Mouse (Mus musculus) cerebellum, postnatal 14 days (tissue): ENCODE data around the gene Rapgef5.

Experiments used
- DNase-seq, 2 experiments: peaks; one replicate each; pipeline ENCODE4 v3.0.0; 2021; ENCODE audit warnings: mixed read lengths in 2 of 2

The Rapgef5 gene

GRCm38 (mm10) chr12:117533176-117534086 is 17.2 kb downstream of the Rapgef5 start:
- DNase-seq: peak; percentile 40 to 60

GRCm38 (mm10) chr12:117534087-117534751 is 17.9 kb downstream of the Rapgef5 start:
- peak; percentile 12 to 24 for DNase-seq

- DNase-seq: no peak
These were observed 24.1 kb downstream of the Rapgef5 start for GRCm38 (mm10) chr12:117540352-117540751.

DNA sequence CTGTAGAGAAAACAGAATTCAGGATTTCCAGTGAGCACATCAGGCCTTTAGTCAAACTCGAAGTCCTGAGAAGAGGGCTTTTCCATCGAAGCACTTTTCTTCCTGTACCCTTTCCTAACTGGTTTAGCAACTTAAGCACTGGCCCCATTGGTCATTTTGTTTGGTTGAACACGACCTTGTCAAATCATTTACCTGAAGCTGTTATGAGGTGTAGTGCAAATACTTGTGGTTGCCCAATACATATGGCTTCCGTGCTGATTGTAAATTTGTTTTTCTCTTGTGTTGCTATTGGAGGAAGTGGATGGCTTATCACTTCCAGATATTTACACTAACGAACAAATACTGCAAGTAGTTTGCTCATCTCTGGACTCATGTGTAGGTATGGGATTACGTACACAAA is 29.0 kb downstream of the Rapgef5 start:
- DNase-seq: no peak

DNA sequence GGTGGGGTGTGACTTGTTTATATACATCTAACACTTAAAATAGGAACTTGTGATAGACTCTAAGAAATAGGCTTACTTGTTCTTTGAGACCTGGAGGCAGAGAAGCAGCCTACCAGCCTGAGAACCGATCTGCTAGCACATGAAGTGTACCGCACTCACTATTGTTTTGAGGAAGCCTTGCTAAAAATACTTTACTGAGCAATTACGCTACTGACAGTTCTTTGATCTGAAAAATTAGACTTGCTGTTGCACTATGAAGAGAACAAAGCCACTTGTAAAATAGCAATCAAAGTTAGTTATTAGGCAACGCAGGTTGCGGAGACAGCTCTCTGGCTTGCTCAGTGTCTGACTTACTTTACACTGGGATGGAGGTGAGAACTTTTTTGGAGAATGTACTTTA is 37.1 kb downstream of the Rapgef5 start:
- no peak for DNase-seq

- no peak for DNase-seq
These were observed 38.4 kb downstream of the Rapgef5 start for GRCm38 (mm10) chr12:117554612-117555063.

GRCm38 (mm10) chr12:117560450-117560849 is 44.2 kb downstream of the Rapgef5 start:
- DNase-seq: no peak

- no peak for DNase-seq
These were observed 45.3 kb downstream of the Rapgef5 start for GRCm38 (mm10) chr12:117561411-117562059.

GRCm38 (mm10) chr12:117562085-117562484 is 45.8 kb downstream of the Rapgef5 start:
- no peak for DNase-seq

DNA sequence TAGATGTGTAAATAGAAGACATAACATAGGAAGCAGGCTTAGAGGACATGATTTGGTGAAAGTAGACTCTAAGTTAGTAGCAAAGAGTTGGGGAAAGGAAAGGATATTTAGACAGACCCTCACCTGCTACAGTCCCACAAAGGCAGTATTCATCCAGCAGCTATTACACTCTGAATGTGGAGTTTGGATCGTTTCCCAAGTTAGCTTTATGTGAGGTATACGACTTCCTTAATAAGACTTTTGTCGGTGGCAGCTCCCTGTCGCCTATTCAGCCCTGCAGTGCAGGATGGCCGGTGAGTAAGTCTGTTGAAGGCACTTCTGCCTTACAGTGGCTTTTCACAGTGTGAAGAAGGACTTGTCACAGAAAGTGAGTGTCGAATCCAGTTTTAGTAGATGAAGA is 47.6 kb downstream of the Rapgef5 start:
- no peak for DNase-seq

DNA sequence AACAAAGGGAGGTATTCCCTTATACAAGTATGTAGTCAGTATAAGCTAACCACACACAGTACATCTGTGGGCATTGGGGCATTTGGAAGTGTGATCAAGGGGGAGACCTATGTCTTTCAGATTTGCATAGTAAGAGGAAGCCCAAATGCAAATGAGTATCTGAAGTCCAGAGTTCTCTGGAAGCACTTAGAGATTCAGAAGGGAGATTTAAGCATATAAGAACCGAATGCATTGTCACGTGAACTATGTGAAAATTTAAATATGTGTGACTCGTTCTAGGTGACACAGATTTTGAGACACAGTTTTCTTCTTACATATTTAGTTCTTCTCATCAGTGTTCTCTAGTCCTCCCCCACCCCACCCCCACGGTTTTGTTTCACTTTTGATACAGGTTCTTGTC is 50.0 kb downstream of the Rapgef5 start:
- no peak for DNase-seq

DNA sequence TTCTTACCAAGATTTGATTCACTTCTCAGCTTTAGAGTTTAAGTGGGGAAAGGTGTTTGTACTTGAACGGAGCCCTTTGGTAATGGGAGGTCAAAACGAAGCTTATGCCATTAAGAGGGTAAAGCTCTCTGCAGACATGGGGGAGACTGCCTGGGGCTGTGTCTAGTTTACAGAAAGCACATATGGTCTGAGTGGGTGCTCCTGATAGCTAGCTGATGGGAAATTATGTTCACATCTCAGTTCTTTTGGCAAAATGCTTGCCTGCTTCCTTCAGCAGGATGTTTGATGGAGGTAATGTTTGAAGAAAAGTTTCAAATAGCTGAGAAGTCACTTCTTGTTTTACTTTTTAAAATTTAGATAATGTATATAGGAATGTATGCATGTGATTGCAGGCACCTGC is 53.4 kb downstream of the Rapgef5 start:
- DNase-seq: no peak

GRCm38 (mm10) chr12:117584256-117584655 is 68.0 kb downstream of the Rapgef5 start:
- no peak for DNase-seq

- no peak for DNase-seq
These were observed 69.1 kb downstream of the Rapgef5 start for GRCm38 (mm10) chr12:117585390-117585789.

DNA sequence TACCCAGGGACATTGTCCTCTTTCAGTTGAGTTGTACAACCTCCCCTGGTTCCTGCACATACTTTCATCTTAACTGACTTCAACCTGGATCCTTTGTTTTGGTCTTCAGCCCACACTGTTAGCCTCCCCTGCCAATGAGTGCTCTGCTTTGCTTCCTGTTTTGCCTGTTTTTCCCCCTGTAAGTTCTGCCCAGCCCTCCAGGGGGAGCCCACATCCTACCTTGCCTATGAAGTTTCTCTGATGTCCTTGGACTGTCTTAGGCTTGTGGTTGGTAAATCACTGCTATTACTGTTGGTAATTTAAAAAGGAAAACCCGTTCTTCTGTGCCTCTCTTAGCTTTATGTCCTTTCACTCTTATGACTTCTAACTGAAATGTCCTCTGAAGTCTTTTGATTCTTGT is 69.8 kb downstream of the Rapgef5 start:
- peak; percentile 31 to 46 for DNase-seq

GRCm38 (mm10) chr12:117589186-117589585 is 72.9 kb downstream of the Rapgef5 start:
- DNase-seq: no peak

DNA sequence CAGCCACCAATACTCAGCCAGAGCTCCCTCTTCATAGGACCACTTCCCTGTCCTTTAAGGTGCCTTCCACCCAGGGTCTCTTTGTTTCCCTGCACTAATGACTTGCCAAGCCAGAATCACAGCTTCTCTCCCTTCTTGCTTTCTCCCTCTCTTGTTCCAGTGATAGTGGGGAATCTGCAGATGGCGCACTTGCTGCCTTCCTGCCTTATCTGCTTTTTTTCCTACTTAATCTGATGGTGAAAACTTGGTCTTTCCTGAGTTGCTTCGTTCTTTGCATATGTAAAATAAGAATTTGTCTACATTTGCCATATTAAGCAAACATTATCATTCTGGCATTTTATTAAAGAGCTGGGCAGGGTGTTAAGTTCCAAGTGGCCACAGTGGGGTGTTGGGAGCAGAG is 75.7 kb downstream of the Rapgef5 start:
- no peak for DNase-seq

- DNase-seq: no peak
These were observed 76.3 kb downstream of the Rapgef5 start for GRCm38 (mm10) chr12:117592583-117592982.

- DNase-seq: no peak
These were observed 78.9 kb downstream of the Rapgef5 start for GRCm38 (mm10) chr12:117595179-117595578.

- no peak for DNase-seq
These were observed 81.9 kb downstream of the Rapgef5 start for GRCm38 (mm10) chr12:117598190-117598589.

- DNase-seq: no peak
These were observed 89.7 kb downstream of the Rapgef5 start for GRCm38 (mm10) chr12:117605966-117606365.

DNA sequence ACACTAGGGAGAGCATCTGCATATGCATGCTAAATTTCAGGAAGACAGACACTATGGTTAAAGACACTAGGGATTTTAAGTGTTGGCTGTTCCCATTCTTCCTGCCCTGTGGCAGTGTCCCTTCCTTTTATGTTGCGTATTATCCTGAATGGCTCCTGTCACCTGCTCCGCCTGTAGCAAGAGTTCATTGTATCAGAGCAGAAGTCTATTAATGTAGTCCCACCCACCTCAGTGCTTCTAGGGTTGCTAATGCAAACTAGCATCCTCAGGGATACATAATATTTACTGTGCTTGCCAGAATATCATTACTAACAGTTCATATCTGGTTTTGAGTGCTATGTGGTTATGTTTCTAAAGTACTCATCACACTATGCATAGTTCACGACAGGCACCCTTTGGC is 96.4 kb downstream of the Rapgef5 start:
- no peak for DNase-seq

DNA sequence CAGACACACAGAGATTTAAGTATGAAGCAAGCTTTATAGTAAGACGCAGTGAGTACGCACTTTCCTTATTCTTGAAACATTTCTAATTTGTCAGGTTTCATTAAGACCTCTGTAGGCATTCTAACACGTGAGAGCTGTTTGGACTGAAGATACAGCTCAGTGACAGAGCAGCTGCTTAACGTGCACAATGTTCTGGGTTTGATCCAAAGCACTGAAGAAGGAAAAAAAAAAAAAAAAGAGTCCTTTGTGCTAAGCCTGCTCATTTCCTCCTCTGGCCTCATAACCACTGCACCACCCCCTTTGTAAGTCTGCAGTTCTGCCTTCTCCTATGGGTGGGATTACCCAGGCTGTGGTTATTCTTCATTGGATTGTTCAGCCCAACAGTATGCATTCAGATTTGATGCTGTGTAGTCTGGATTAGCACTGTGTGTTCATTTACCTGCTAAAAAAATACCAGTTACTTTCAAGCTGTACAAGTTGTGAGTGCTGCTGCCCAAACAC is 103.3 kb downstream of the Rapgef5 start:
- no peak for DNase-seq
